8 mouse cellular contexts compared by ENCODE assay signal in the genomic region with DNA sequence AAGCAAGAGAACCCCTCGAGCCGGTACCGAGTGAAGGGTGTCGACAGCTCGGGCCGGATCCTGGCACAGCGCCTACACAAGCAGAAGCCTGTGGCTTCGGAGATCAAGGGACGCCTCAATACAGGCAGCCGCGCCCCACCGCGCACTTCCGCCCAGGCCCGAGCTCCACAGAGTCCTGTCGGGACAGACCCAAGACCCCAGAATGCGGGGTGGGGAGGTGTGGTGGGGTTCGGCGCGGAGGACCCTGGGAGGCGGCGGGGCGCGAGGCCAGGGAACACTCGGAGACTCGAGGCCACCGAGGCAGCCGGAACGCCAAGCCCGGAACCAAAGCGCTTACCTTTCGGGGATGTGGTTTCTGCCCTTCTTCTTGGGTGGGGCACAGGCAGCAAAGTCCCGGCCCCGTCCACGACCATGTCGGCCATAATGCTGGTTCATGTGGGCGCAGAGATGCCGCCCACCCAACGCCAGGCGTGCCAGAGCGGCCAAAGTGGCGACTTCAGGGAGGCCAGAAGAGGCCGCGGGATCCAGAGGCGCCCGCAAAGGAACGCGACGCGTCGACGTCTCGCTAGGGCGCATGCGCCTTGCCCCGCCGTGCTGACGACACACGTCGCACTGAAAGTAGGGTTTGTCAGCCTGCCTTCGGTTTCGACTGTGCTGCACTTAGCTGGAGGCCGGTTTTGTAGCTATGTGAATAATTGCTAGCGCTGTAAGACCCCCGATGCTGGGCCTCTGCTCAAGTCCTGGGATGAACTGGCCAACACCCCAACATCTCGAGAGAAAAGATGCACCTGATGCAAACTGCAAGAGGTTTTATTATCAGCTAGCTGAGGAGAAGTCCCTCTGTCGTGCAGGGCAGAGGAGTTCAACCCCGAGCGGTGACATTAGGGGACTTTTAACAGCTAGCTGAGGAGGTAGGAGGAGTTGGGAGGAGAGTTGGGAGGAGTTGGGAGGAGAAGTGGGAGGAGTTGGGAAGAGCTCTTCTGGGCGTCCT. TPM values are rescaled to one million over a fixed set of nuclear protein-coding genes. Genes with fewer than 3 reads are reported as not detected.
DNase-seq lines count a peak whose midpoint lies in the region; ATAC-seq lines count a peak whose summit lies in the region.

Gene Dusp11, minus strand, starts transcription at position 567 of the 991 bp plus-strand sequence.

- no peaks in the 10 kb centered on the region for H3K27me3 ChIP-seq in megakaryocyte, embryonic 14.5 days (replicated peaks)

- peaks cover 30% of the 10 kb centered on the region for H3K36me3 ChIP-seq in megakaryocyte, embryonic 14.5 days (replicated peaks; ENCODE audit: low read length)

- no peaks in the 10 kb centered on the region for H3K9me3 ChIP-seq in megakaryocyte, embryonic 14.5 days

- H3K4me3 ChIP-seq in megakaryocyte, embryonic 14.5 days (replicated peaks), result peak within 1 kb of the TSS; percentile 97

- peak; percentile 94 for ATAC-seq in common myeloid progenitor, adult 5-6 weeks (replicated peaks; ENCODE audit: low read depth, poor library complexity, severe bottlenecking)

- peak; percentile 94 for DNase-seq in ZHBTc4 (ENCODE audit: low read depth, low spot score)
- DNase-seq in gastrocnemius, adult 8-10 months (ENCODE audit: low spot score in 2 of 2), result peak; percentile 82 to 86
- peak; percentile 63 for DNase-seq in hindlimb bud, embryonic 11.5 days (ENCODE audit: extremely low spot score, low read depth, low spot score)
- peak; percentile 83 to 86 for DNase-seq in left cerebral cortex, adult 8-10 months (ENCODE audit: low spot score in 2 of 2)
- peak; percentile 95 to 96 for DNase-seq in right cerebral cortex, postnatal 10 days (ENCODE audit: low spot score in 2 of 2)
- peak; percentile 91 for DNase-seq in urinary bladder, postnatal 25 days (ENCODE audit: low spot score)

- H3K4me1 ChIP-seq in megakaryocyte, embryonic 14.5 days, result peaks cover 43% of the 10 kb centered on the region

RNA-seq across cellular contexts. Expression of gene Dusp11, which starts in this region (rescaled TPM):
- total RNA-seq in common myeloid progenitor, adult 5-6 weeks (2017), result 41.9 and 69.4 TPM in 2 replicates
- 10 to 100 TPM; 19.5 to 23.2 (median 22.1) TPM for total RNA-seq in gastrocnemius, adult 8-10 months (2022)
- total RNA-seq in left cerebral cortex, adult 8-10 months (2022), result 10 to 100 TPM; 56.1 to 65.9 (median 61.6) TPM
- polyA plus RNA-seq in megakaryocyte, embryonic 14.5 days (2012; ENCODE audit: insufficient read depth, low replicate concordance), result 2.6 and 22.9 TPM in 2 replicates

Comparison
In these comparisons a context has a peak if more than half of its experiments do, and no peak if none do; other contexts are left out.
1. Peak in every context shown above with its lines: DNase-seq, ATAC-seq and H3K4me3 ChIP-seq.